Mouse (Mus musculus): ENCODE measurements around the gene Clca2.

- TF ChIP-seq CTCF (IDR thresholded peaks at IDR 0.05; ENCODE audit: borderline replicate concordance, extremely low read depth, insufficient read depth, insufficient read length) (no peak), POLR2A (IDR thresholded peaks at IDR 0.05; ENCODE audit: borderline replicate concordance, extremely low read depth, insufficient read depth, insufficient read length, poor library complexity, severe bottlenecking) (no peak)
These were observed 66.6 kb downstream of the Clca2 start, which contains the start of gene Clca1 for GRCm38 (mm10) chr3:145032676-145033075.

Measured in brain, embryonic 14.5 days (tissue).